Mouse (Mus musculus) CD4-positive, CD25-positive, alpha-beta regulatory T cell, adult 2 months (primary cell): ENCODE data around the gene Aldh4a1.

ENCODE experiments used
- DNase-seq: peaks from one replicate; pipeline ENCODE4 v3.0.0-alpha.2; 2012; ENCODE audit warnings: low read depth, low spot score

Gene Aldh4a1

GRCm38 (mm10) chr4:139589351-139590027 is 33.2 kb upstream of the Aldh4a1 start:
- DNase-seq: no peak

DNA sequence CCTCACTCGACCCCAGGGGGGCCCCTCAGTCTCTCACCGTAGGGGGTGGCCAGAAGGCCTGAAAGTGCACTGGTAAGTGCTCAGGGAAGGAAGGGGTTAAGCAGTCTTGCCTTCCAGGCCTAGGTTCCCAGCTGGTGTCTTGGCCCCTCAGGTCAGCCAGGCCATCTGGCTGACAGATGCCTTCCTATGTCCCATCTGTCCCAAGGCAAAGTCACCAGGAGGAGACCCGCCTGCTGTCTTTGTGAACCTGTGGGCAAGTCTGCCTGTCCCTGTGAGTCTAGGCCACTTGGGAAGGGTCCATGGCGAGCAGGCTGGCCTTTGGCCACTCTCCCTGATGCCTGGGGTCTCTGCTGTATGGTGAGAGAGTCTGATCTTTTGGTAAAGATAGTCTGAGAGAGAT is 32.2 kb upstream of the Aldh4a1 start:
- DNase-seq: no peak

- DNase-seq: no peak
Observed at GRCm38 (mm10) chr4:139592895-139593294, 29.8 kb upstream of the Aldh4a1 start.

- no peak for DNase-seq
Observed at GRCm38 (mm10) chr4:139593383-139593782, 29.3 kb upstream of the Aldh4a1 start.

GRCm38 (mm10) chr4:139594062-139594461 is 28.6 kb upstream of the Aldh4a1 start:
- DNase-seq: no peak

GRCm38 (mm10) chr4:139596715-139597114 is 26.0 kb upstream of the Aldh4a1 start:
- DNase-seq: no peak

GRCm38 (mm10) chr4:139597286-139598284 is 25.1 kb upstream of the Aldh4a1 start:
- DNase-seq: peak; percentile 52

DNA sequence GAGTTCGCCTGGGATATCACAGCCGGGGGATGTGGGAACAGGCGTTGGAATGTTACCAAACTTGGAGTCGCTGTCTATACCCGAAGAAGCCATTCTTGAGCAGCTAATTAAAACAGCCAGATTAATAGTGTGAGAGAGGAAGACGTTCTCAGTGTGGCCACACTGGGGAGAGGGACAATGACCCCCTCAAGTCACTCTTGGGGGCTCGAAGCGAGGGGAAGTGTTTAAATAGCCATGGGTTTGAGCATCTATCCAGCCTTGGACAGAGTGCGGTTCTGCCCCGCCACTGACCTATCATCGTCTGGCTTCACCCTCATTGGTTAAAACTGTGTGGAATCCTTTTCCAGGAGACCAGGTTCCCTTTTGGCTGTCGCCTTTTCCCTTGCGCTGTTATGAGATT is 24.3 kb upstream of the Aldh4a1 start:
- no peak for DNase-seq

DNA sequence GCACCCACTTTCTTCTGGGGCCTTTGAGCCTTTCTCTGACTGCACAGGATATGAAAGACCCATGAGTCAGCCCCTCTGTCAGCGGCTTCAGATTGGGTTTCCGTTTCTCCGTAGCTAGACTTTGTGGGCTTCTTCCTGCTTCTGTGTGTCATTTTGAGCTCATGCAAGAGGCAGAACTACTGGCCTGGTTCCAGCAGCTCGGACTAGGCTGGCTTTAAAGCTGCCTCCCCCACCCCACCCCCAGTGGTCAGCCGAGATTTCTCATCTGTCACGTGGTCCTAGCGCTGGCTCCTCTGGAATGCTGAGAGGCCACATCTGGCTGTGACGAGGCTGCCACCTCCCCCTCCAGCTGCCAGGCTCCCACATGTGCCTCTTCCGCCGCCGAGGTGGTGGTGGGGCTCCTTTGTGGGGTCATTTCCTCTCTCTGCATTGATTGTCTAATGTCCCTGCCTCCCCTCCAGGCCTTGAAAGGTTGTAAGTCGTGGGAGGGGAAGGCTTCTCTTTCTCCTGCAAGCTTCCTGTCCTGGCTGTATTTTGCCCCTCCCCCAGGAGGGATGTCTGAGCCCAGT is 23.6 kb upstream of the Aldh4a1 start:
- peak; percentile 83 for DNase-seq

DNA sequence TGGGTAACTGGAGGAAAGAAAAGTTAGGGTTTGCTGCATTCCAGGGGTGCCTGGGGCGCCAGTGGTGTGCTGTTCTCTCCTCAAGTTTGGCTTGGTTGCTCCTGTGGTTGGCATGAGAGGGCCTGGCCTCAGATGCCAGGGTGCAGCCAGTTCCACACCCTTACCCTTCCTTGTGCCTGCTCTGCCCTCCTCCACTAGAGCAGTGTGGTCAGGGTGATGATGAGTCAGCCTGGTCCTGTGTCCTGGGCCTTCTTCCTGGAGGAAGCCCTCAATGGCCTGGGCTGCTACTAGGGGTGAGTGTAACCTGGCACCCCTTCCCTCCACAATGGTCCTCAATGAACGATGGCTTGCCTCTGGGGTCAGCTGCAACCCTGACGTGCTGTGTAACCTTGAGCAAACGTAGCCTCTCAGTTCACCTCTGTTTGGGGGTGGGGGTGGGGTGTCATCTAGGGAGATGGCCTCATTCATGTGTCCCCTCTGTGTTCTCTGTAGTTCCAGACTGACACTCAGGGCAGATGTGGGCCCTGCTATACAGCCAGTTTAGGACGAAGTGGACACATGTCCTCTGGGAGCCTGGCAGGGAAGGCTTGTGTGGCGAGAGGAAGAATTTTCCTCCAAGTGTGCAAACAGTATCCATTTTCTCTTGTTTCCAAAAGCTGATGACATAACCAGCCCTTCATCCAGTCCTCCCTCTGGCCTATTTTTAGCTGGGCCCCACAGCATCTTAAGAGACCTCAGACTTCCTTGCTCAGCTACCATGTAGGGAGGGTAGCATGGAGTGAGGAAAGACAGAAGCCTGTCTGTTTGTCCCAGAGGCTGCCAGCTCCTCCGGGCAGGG is 20.9 kb upstream of the Aldh4a1 start:
- no peak for DNase-seq

- peak; percentile 86 for DNase-seq
Observed at GRCm38 (mm10) chr4:139602357-139603244, 20.1 kb upstream of the Aldh4a1 start, which contains the start of gene Gm21969. Gene Gm21969, plus strand, starts transcription at chr4:139603186.

- no peak for DNase-seq
Observed at GRCm38 (mm10) chr4:139605216-139605615, 17.4 kb upstream of the Aldh4a1 start.

DNA sequence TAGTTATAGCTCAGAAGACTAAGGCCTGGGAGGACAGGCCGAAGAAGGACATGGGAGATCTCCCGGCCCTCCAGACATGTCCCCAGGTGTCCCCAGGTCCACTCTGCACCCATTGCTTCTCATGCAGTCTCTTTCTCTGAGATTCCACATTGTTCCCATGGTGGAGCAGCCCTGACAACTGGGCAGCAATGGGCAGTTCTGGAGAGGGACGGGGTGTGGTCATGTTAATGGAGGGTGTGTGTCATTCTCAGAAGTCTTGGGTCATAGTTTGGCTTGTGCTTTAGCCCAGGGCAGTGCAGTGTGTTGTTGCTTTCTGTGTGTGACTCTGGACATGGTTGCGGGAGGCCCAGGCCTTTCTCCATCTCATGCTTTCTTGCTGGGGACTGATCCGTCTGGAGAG is 15.9 kb upstream of the Aldh4a1 start:
- no peak for DNase-seq

- DNase-seq: no peak
Observed at GRCm38 (mm10) chr4:139608975-139609374, 13.7 kb upstream of the Aldh4a1 start.

GRCm38 (mm10) chr4:139610954-139611353 is 11.7 kb upstream of the Aldh4a1 start:
- no peak for DNase-seq

DNA sequence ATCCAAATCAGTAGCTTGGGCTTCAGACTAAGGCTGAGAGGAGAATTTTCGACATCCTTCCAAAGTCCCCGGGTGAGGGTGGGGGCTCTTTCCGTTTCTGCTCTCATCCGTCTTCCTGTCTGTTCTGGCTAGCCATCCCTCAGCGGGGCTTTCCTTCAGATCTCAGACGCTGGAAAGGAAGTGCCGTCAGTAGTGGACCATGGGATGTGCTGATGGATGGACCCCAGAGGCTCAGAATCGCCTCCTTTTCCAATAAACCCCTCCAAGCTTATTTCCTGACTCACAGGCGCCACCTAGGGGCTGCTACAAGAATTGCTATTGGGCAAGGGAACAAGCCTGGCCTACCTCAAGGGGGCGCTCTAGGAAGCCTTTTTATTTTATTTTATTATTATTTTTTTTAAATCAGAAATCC is 11.1 kb upstream of the Aldh4a1 start:
- peak; percentile 84 for DNase-seq

DNA sequence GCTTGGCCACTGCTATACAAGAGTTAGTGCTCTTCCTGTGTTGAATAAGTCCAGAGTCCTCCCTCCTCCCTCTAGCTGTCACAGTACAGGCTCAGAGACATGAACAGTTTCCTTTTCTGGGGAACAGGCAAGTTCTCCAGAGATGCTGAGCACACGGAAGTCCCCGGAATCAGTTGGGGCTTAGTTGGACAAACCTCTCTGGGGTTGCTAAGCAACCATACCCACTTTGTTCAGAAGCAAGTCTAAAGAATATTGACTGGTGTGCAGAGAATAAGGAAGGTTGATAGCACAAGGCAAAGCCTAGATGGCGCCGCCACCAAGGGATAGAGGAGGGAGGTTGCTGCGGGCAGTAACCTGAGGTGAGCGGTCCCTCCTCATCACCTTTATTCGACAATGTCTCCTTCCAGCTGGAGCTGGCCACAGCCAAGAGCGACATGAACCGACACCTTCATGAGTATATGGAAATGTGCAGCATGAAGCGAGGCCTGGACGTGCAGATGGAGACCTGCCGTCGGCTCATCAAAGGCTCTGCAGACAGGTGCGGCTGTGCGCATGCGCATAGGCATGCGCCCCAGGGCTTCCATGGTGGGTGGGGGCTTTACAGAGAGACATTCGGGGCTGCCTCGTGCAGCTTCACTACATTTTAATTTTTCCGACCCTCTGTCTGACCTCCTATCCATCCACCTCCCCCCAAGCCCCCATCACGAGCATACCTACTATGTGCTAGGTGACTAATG is 8.0 kb upstream of the Aldh4a1 start:
- DNase-seq: no peak

DNA sequence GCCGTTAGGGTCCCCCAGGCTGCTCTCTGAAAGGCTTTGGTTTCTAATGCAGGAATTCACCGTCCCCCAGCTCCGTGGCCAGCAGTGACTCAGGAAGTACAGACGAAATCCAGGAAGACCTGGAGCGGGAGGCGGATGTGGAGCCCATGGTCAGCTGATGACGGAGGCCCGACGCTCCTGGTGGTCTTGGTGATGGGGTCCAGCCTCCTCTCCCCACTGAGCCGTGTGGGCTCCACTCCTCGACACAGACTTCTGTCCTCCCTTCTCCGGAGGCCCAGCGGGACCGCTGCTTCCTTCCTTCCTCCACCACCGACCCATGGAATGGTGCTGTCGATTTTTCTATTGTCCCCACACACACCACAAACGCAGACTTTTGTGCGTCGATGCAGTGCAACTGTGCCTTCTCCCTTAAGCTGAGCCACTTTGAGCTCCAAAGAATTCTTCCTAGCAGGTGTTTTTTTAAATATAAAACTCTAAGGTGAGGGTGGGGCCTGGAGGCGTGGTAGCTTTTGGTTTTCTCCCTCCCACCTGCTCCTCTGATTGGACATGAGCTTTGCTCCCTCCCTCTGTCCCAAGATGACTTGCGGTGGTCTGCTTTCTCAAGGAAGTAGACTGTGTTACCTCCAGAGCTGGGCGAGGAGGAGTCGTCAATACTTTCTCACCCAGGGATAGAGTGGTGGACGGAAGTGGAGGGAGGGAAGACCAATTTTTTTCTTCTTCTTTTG is 6.2 kb upstream of the Aldh4a1 start:
- DNase-seq: peak; percentile 86

DNA sequence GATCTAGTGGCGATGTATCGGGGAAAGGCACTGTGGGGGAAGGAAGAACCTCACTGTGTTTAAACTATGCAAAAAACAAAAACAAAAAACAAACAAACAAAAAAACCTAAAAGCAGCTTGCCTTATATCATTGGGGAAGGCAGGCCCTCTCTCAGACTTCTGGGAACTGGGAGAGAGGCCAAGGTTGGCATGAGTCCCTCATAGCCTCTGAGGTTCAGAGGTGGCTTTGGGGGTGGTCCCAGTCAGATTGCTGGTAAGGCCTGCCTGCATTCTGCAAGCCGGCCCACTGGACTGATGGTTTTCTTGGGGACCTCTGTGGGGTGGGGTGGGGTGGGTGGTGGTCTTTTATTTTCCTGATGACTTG is 5.7 kb upstream of the Aldh4a1 start:
- DNase-seq: no peak
